Mouse (Mus musculus) testis, postnatal 14 days (tissue): ENCODE data around the gene Dus3l.

ENCODE experiments used
- DNase-seq: peaks from one replicate; pipeline ENCODE4 v3.0.0; 2021; ENCODE audit warnings: low spot score

The Dus3l gene

GRCm38 (mm10) chr17:56764474-56765354 is at the start of gene Dus3l:
Gene Dus3l (plus strand): TSS chr17:56764757.
- peak; percentile 88 for DNase-seq

- no peak for DNase-seq
These were observed 49.2 kb upstream of the Dus3l start for GRCm38 (mm10) chr17:56715360-56715759.

GRCm38 (mm10) chr17:56715914-56716654 is 48.5 kb upstream of the Dus3l start:
- no peak for DNase-seq

- DNase-seq: peak; percentile 97
These were observed 47.7 kb upstream of the Dus3l start for GRCm38 (mm10) chr17:56716655-56717362.

- DNase-seq: peak; percentile 91
These were observed 47.0 kb upstream of the Dus3l start, which contains the start of the genes Ndufa11 and Vmac for GRCm38 (mm10) chr17:56717363-56718058. Gene Ndufa11 (plus strand): TSS chr17:56717767. Gene Vmac (minus strand): TSS chr17:56718022.

GRCm38 (mm10) chr17:56722441-56722840 is 42.1 kb upstream of the Dus3l start:
- no peak for DNase-seq

GRCm38 (mm10) chr17:56723419-56724161 is 41.0 kb upstream of the Dus3l start:
- DNase-seq: no peak

- DNase-seq: no peak
These were observed 37.4 kb upstream of the Dus3l start for GRCm38 (mm10) chr17:56727029-56727649.

GRCm38 (mm10) chr17:56727659-56728058 is 36.9 kb upstream of the Dus3l start:
- no peak for DNase-seq

GRCm38 (mm10) chr17:56728117-56728516 is 36.4 kb upstream of the Dus3l start:
- no peak for DNase-seq

- no peak for DNase-seq
These were observed 35.4 kb upstream of the Dus3l start for GRCm38 (mm10) chr17:56729151-56729550.

- no peak for DNase-seq
These were observed 34.9 kb upstream of the Dus3l start for GRCm38 (mm10) chr17:56729656-56730055.

GRCm38 (mm10) chr17:56736534-56736933 is 28.0 kb upstream of the Dus3l start:
- no peak for DNase-seq

GRCm38 (mm10) chr17:56738221-56738620 is 26.3 kb upstream of the Dus3l start:
- DNase-seq: no peak

GRCm38 (mm10) chr17:56740118-56740787 is 24.3 kb upstream of the Dus3l start:
- DNase-seq: no peak

- no peak for DNase-seq
These were observed 23.8 kb upstream of the Dus3l start for GRCm38 (mm10) chr17:56740788-56741160.

GRCm38 (mm10) chr17:56744173-56744572 is 20.4 kb upstream of the Dus3l start:
- no peak for DNase-seq

GRCm38 (mm10) chr17:56751404-56752072 is 13.0 kb upstream of the Dus3l start:
- peak; percentile 90 for DNase-seq

GRCm38 (mm10) chr17:56753452-56753851 is 11.1 kb upstream of the Dus3l start:
- DNase-seq: no peak
